Mouse (Mus musculus) embryonic facial prominence, embryonic 11.5 days (tissue): ENCODE results near the gene Fbl. TPM values are rescaled to one million over a fixed set of nuclear protein-coding genes. Genes with fewer than 3 reads are reported as not detected.
"Not testable (repeated sequence)": the region's sequence is repeated elsewhere in the genome, so short reads cannot be mapped to it uniquely, and the experiment has no call there.

Experiments used
- ATAC-seq: fragments of 200-750 bp; cut with Nextera tagmentation; replicated peaks from 2 replicates; pipeline ENCODE4 v1.8.0; 2017; ENCODE audit warnings: low read depth; ENCODE audit not compliant: insufficient number of reproducible peaks, low FRiP score, low TSS enrichment
- DNase-seq: peaks from one replicate; pipeline ENCODE4 v3.0.0-alpha.2; 2015; ENCODE audit warnings: low spot score
- H3K27ac ChIP-seq: fragments of 300-500 bp; sonication (generic); replicated peaks from 2 replicates; pipeline ENCODE4 v1.5.1; 2014; ENCODE audit warnings: mild to moderate bottlenecking, low read depth, low read length, control low read depth
- H3K27me3 ChIP-seq: fragments of 300-500 bp; sonication (generic); 2 replicates; pipeline ENCODE4 v1.6.1; 2014; ENCODE audit warnings: mild to moderate bottlenecking, low read length, moderate library complexity, mixed read lengths; ENCODE audit not compliant: control insufficient read depth, insufficient read depth
- H3K36me3 ChIP-seq: fragments of 300-500 bp; sonication (generic); replicated peaks from 2 replicates; pipeline ENCODE4 v1.6.1; 2014; ENCODE audit warnings: low read depth, mild to moderate bottlenecking, low read length, moderate library complexity, mixed read lengths; ENCODE audit not compliant: control insufficient read depth, insufficient read depth
- H3K4me1 ChIP-seq: fragments of 300-500 bp; sonication (generic); 2 replicates; pipeline ENCODE4 v1.6.1; 2014; ENCODE audit warnings: low read length, mixed read lengths; ENCODE audit not compliant: control insufficient read depth, insufficient read depth
- H3K4me2 ChIP-seq: fragments of 300-500 bp; sonication (generic); 2 replicates; pipeline ENCODE4 v1.6.1; 2014; ENCODE audit warnings: low read depth, mild to moderate bottlenecking, control low read depth, low read length, moderate library complexity
- H3K4me3 ChIP-seq: fragments of 300-500 bp; sonication (generic); 2 replicates; pipeline ENCODE4 v1.5.1; 2014; ENCODE audit warnings: low read depth, low read length, control low read depth
- H3K9ac ChIP-seq: fragments of 300-500 bp; sonication (generic); replicated peaks from 2 replicates; pipeline ENCODE4 v1.6.1; 2014; ENCODE audit warnings: mild to moderate bottlenecking, control low read depth, low read length
- H3K9me3 ChIP-seq: fragments of 300-500 bp; sonication (generic); replicated peaks from 2 replicates; pipeline ENCODE4 v1.6.1; 2016; ENCODE audit warnings: mild to moderate bottlenecking, low read length, inconsistent platforms, mixed read lengths; ENCODE audit not compliant: control insufficient read depth
- WGBS: fragments of 180-500 bp; shearing (Covaris S2); extraction: QIAGEN DNeasy Blood & Tissue Kit; methylation state at CpG from one replicate; pipeline ENCODE4 v1.1.7; 2014; 5-methylcytosine and 5-hydroxymethylcytosine counted together
- polyA plus RNA-seq: library from polyadenylated mRNA; unstranded; fragments of >200 nt; fragmentation: Nextera tagmentation; extraction: Ambion mirVana; gene quantifications from 2 replicates; pipeline ENCODE4 v1.2.1, GENCODE M21; 2014

Fbl gene
- polyA plus RNA-seq, 1 experiment from 2014 or later: 46.6 TPM

DNA sequence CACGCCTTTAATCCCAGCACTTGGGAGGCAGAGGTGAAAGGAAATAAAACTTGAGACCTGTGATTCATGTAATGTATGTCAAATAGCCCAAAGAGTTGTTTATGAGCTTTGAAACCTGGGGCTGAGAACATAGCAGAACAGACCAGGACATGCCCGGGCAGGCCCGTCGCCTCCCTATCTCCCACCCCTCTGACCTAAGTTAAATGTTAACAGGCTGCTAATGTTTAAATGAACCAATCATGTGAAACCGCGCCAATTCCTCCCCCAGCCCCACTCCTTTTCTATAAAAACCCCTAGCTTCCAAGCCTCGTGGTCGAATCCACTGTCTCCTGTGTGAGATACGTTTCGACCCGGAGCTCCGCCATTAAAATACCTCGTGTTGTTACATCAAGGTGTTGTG is 48.3 kb downstream of the Fbl start:
- ATAC-seq, H3K4me3 ChIP-seq, DNase-seq, H3K36me3 ChIP-seq, H3K9ac ChIP-seq, H3K27ac ChIP-seq, H3K27me3 ChIP-seq, H3K9me3 ChIP-seq, H3K4me2 ChIP-seq, H3K4me1 ChIP-seq: not testable (repeated sequence)
- 93% methylated on average over 11 of the region's 13 CpGs for WGBS

DNA sequence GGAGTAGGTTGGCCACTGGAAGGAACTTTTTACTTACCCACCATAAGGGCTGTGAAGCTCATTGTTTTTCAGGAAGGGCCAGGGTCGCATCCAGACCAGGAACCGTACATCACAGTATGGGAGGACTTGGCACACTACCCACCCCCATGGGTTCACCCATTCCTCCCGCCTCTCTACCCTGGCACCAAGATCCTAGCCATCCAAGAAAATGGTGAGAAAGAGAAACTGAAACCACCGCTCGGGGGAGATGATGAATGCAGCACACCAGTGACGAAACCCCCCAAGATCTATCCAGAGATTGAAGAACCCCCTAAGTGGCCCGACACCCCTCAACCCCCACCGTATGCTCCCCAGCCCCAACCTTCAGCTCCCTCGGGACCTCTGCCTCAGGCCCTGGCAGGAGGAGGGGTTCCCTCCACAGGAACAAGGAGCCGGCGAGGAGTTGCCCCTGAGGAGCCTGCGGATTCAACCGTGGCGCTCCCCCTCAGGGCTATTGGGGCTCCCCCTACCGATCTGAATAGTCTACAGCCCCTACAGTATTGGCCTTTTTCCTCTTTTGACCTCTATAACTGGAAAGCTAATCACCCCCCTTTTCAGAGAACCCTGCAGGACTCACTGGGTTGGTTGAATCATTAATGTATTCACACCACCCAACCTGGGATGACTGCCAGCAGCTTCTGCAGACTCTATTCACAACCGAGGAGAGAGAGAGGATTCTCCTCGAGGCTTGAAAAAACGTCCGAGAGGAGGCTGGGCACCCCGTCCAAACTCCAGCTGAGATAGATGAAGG is 49.6 kb downstream of the Fbl start:
- not testable (repeated sequence) for H3K4me1 ChIP-seq, H3K4me3 ChIP-seq, DNase-seq, ATAC-seq, H3K4me2 ChIP-seq, H3K27me3 ChIP-seq, H3K27ac ChIP-seq, H3K9ac ChIP-seq, H3K36me3 ChIP-seq, H3K9me3 ChIP-seq
- 89% methylated on average over 20 of the region's 20 CpGs for WGBS

DNA sequence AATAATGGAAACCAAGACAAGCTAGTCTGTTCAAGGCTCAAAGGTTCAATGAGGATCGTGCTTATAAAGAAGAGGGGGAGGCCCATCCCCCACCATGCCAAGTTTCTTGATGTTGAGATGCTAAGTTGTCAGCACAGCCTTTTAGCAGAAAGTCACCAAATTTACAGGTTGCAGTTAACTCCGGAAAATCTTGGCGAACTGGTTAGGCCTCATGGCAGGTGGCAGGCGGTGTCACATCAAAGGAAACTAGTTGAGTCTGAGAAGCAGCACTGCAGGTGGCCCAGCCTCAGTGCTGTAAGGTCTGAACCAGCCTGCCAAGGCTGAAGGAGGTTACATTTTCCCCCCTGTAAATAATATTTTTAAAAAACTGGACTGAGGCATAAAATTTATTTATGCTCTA is 57.3 kb downstream of the Fbl start:
- H3K4me2 ChIP-seq, DNase-seq, H3K27ac ChIP-seq, ATAC-seq, H3K36me3 ChIP-seq, H3K9me3 ChIP-seq, H3K4me3 ChIP-seq, H3K9ac ChIP-seq, H3K4me1 ChIP-seq, H3K27me3 ChIP-seq: not testable (repeated sequence)
- 86% methylated on average over 4 of the region's 4 CpGs for WGBS

DNA sequence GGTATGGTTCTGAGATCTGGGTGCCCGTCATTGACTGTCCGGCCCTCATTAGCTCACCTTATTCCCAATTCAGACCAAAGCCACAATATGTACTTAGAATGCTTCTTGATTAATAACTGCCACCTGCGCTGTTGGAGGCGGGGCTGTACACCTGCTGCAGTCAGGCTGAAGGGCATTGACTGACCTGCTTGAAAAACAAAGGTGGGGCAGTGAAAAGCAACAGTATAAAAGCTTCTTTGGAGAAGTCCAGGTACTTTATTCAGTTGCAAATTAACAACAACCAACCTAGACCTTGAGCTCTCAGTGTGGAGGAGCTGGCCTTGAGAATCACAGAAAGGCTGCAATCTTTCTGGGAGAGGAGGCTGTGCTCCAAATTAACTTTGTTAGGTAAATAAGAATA is 57.9 kb downstream of the Fbl start:
- not testable (repeated sequence) for H3K4me3 ChIP-seq, ATAC-seq, H3K9ac ChIP-seq, H3K27ac ChIP-seq, H3K4me1 ChIP-seq, H3K36me3 ChIP-seq, H3K4me2 ChIP-seq, H3K27me3 ChIP-seq, DNase-seq, H3K9me3 ChIP-seq
- 96% methylated on average over 4 of the region's 4 CpGs for WGBS

Other genes with a start within 250 kb of the Fbl start
- 8.9 and 11.9 TPM in 2 replicates for gene Zfp974, start 240.2 kb upstream of the Fbl start, polyA plus RNA-seq
- 17.2 and 18.6 TPM in 2 replicates for gene Zfp780b, start 190.5 kb upstream of the Fbl start, polyA plus RNA-seq
- gene Zfp850, start 155.6 kb upstream of the Fbl start, polyA plus RNA-seq: 8.8 and 10.6 TPM in 2 replicates
- 412 and 422 TPM in 2 replicates for gene Psmc4, start 119.6 kb upstream of the Fbl start, polyA plus RNA-seq
- gene Fcgbp, start 98.5 kb upstream of the Fbl start, polyA plus RNA-seq: 0.15 and 0.18 TPM in 2 replicates
- 0.06 TPM in 1 of 2 replicates, not detected in the other for gene 9530053A07Rik, start 40.2 kb upstream of the Fbl start, polyA plus RNA-seq
- gene Dyrk1b, start 9.8 kb downstream of the Fbl start, polyA plus RNA-seq: 14.1 and 14.3 TPM in 2 replicates
- 10.4 and 19.9 TPM in 2 replicates for gene Eid2, start 98.2 kb downstream of the Fbl start, polyA plus RNA-seq
- gene Eid2b, start 108.0 kb downstream of the Fbl start, polyA plus RNA-seq: 13.7 and 17.5 TPM in 2 replicates
- not detected in 2 replicates for gene Selenov, start 121.5 kb downstream of the Fbl start, polyA plus RNA-seq
- gene Dll3, start 132.5 kb downstream of the Fbl start, polyA plus RNA-seq: 9.9 and 11.8 TPM in 2 replicates
- gene Timm50, start 142.4 kb downstream of the Fbl start, polyA plus RNA-seq: 172 and 177 TPM in 2 replicates
- 72.3 and 73.9 TPM in 2 replicates for gene Supt5, start 169.0 kb downstream of the Fbl start, polyA plus RNA-seq
- gene Rps16, start 180.9 kb downstream of the Fbl start, polyA plus RNA-seq: 988 and 991 TPM in 2 replicates
- gene Plekhg2, start 202.9 kb downstream of the Fbl start, polyA plus RNA-seq: 38.8 and 50.0 TPM in 2 replicates
- gene Zfp36, start 210.5 kb downstream of the Fbl start, polyA plus RNA-seq: 4.7 and 5.5 TPM in 2 replicates
- 50.1 and 50.6 TPM in 2 replicates for gene Med29, start 223.0 kb downstream of the Fbl start, polyA plus RNA-seq
- 80.0 and 81.4 TPM in 2 replicates for gene Paf1, start 223.2 kb downstream of the Fbl start, polyA plus RNA-seq